Mouse (Mus musculus): ENCODE measurements around the gene 1700028P14Rik. TPM values are rescaled to one million over a fixed set of nuclear protein-coding genes. Genes with fewer than 3 reads are reported as not detected.

1700028P14Rik gene
- polyA plus RNA-seq, 1 experiment: not detected

DNA sequence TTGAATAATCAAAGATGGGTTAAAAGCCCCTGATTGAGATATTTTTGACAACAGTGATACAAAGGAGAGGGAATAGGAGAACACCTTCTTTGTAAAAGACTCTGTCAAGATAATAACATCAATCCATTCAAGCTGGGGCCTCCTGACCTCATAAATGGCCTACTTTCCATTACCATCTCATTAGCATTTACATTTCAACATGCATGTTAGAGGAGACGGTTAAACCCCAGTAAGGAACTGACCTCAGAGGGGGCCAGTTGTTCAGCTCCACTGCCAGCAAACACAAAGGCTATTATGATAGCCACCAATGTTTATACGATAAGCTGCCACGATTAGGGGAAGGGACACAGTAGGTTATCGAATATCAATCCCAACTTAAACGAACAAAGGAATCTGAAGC lies 15.8 kb downstream of the 1700028P14Rik start:
- Histone ChIP-seq H3K4me3 (replicated peaks) (no peak overlapping the region), H3K36me3 (ENCODE audit: control insufficient read depth) (no peaks in the 10 kb centered on the region), H3K9me3 (ENCODE audit: control insufficient read depth, low read length) (no peaks in the 10 kb centered on the region), H3K4me1 (ENCODE audit: control insufficient read depth) (no peaks in the 10 kb centered on the region), H3K27me3 (ENCODE audit: control insufficient read depth) (no peaks in the 10 kb centered on the region)
- TF ChIP-seq GATA1 (IDR thresholded peaks at IDR 0.05; ENCODE audit: low read length): no peak
- no peak for TF ChIP-seq TAL1 (IDR thresholded peaks at IDR 0.05; ENCODE audit: low read length)

- no peak overlapping the region for H3K4me3 ChIP-seq (replicated peaks)
- TF ChIP-seq TAL1 (IDR thresholded peaks at IDR 0.05; ENCODE audit: low read length): no peak
- no peak for TF ChIP-seq GATA1 (IDR thresholded peaks at IDR 0.05; ENCODE audit: low read length)
- H3K27me3 ChIP-seq (ENCODE audit: control insufficient read depth): no peaks in the 10 kb centered on the region
- H3K4me1 ChIP-seq (ENCODE audit: control insufficient read depth): no peaks in the 10 kb centered on the region
- no peaks in the 10 kb centered on the region for H3K36me3 ChIP-seq (ENCODE audit: control insufficient read depth)
- no peaks in the 10 kb centered on the region for H3K9me3 ChIP-seq (ENCODE audit: control insufficient read depth, low read length)
These were observed 20.8 kb downstream of the 1700028P14Rik start for GRCm38 (mm10) chr19:23631611-23632492.

GRCm38 (mm10) chr19:23614268-23614667 lies 38.3 kb downstream of the 1700028P14Rik start:
- Histone ChIP-seq H3K27me3 (ENCODE audit: control insufficient read depth) (no peaks in the 10 kb centered on the region), H3K9me3 (ENCODE audit: control insufficient read depth, low read length) (no peaks in the 10 kb centered on the region), H3K4me1 (ENCODE audit: control insufficient read depth) (no peaks in the 10 kb centered on the region), H3K36me3 (ENCODE audit: control insufficient read depth) (no peaks in the 10 kb centered on the region), H3K4me3 (replicated peaks) (no peak overlapping the region)
- no peak for TF ChIP-seq GATA1 (IDR thresholded peaks at IDR 0.05; ENCODE audit: low read length)
- TF ChIP-seq TAL1 (IDR thresholded peaks at IDR 0.05; ENCODE audit: low read length): no peak

DNA sequence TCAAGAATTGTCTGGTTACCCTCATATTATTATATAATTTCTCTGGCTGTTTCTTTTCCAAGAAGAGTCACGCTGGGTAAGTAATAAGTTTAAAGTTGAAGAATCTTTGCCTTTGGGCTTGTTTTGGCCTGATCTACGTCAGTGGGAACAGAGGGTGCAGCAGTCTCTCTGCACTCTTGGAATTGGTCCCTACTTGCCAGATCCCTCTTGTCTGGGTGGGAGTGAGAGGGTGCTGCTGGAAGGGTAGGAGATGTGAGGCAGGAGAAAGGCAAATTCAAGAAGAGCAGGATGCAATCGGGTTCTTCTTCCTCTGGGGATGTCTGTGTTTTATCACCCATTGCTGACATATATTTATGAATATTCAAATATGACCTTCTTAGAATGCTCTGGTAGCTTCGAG lies 42.9 kb downstream of the 1700028P14Rik start:
- H3K27me3 ChIP-seq (ENCODE audit: control insufficient read depth): no peaks in the 10 kb centered on the region
- no peaks in the 10 kb centered on the region for H3K4me1 ChIP-seq (ENCODE audit: control insufficient read depth)
- TF ChIP-seq TAL1 (IDR thresholded peaks at IDR 0.05; ENCODE audit: low read length): no peak
- no peak for TF ChIP-seq GATA1 (IDR thresholded peaks at IDR 0.05; ENCODE audit: low read length)
- H3K4me3 ChIP-seq (replicated peaks): no peak overlapping the region
- H3K36me3 ChIP-seq (ENCODE audit: control insufficient read depth): no peaks in the 10 kb centered on the region
- H3K9me3 ChIP-seq (ENCODE audit: control insufficient read depth, low read length): no peaks in the 10 kb centered on the region

DNA sequence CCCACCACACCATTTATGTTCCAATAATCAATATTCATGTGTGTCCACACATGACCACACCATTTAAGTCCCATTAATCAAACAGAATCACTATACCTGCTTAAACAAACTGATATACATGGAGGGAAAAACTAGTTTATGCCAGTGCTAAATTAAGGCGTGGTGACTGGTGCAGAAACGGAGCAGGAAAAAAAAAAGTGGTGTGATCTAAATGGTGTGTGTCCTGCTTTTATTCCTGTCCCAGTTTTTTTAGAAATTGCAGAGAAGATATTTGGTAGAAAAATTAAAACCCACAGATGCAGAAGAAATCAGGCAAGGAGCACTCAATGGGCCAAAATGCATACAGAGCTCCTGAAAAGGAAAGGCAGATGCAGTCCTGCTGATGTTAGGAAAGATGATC lies 44.7 kb downstream of the 1700028P14Rik start:
- Histone ChIP-seq H3K36me3 (ENCODE audit: control insufficient read depth) (no peaks in the 10 kb centered on the region), H3K27me3 (ENCODE audit: control insufficient read depth) (no peaks in the 10 kb centered on the region), H3K9me3 (ENCODE audit: control insufficient read depth, low read length) (no peaks in the 10 kb centered on the region), H3K4me1 (ENCODE audit: control insufficient read depth) (no peaks in the 10 kb centered on the region), H3K4me3 (replicated peaks) (no peak overlapping the region)
- no peak for TF ChIP-seq TAL1 (IDR thresholded peaks at IDR 0.05; ENCODE audit: low read length)

DNA sequence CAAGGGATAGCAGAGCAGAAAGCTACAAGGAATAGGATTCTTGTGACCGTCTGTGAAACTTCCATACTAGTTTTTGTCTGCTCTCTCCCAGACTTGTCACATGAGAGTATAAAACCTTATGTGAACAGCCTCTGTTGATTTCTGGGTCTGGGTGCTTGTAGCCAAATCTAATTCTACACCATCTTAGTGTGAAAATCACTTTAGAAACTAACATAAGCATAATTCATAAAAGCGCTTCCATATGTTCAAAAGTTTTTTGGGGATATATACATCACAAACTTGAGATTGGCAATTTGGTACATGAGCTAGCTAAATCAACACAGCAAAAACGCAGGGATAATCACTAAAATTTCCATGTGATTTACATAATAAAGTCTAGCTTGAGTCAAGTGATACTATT lies 57.7 kb downstream of the 1700028P14Rik start:
- H3K9me3 ChIP-seq (ENCODE audit: control insufficient read depth, low read length): no peaks in the 10 kb centered on the region
- TF ChIP-seq TAL1 (IDR thresholded peaks at IDR 0.05; ENCODE audit: low read length): no peak
- TF ChIP-seq GATA1 (IDR thresholded peaks at IDR 0.05; ENCODE audit: low read length): no peak
- no peaks in the 10 kb centered on the region for H3K36me3 ChIP-seq (ENCODE audit: control insufficient read depth)
- H3K27me3 ChIP-seq (ENCODE audit: control insufficient read depth): no peaks in the 10 kb centered on the region
- H3K4me1 ChIP-seq (ENCODE audit: control insufficient read depth): no peaks in the 10 kb centered on the region
- no peak overlapping the region for H3K4me3 ChIP-seq (replicated peaks)

GRCm38 (mm10) chr19:23578606-23579355 lies 73.8 kb downstream of the 1700028P14Rik start:
- Histone ChIP-seq H3K4me1 (ENCODE audit: control insufficient read depth) (no peaks in the 10 kb centered on the region), H3K4me3 (replicated peaks) (no peak overlapping the region), H3K27me3 (ENCODE audit: control insufficient read depth) (no peaks in the 10 kb centered on the region), H3K9me3 (ENCODE audit: control insufficient read depth, low read length) (no peaks in the 10 kb centered on the region), H3K36me3 (ENCODE audit: control insufficient read depth) (no peaks in the 10 kb centered on the region)
- no peak for TF ChIP-seq GATA1 (IDR thresholded peaks at IDR 0.05; ENCODE audit: low read length)
- no peak for TF ChIP-seq TAL1 (IDR thresholded peaks at IDR 0.05; ENCODE audit: low read length)

DNA sequence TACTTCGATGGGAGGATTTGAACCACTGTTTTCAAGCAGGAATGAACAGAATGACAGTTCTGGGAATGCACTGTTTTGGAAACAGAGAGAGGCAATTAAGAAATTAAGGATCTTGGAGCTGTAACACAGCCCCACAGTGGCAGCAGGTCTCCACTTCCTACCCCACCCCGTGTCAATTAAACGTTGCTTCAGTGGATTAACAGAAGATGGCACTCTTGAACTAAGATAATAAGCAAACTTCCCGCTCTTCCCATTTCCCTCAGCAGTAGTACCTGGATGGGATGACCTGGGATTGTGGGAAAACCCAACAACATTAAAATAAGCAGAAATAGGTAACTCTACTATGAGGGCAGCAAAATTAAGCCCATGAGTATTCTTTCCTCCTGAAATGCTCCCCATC lies 75.9 kb downstream of the 1700028P14Rik start:
- Histone ChIP-seq H3K9me3 (ENCODE audit: control insufficient read depth, low read length) (no peaks in the 10 kb centered on the region), H3K4me1 (ENCODE audit: control insufficient read depth) (no peaks in the 10 kb centered on the region), H3K27me3 (ENCODE audit: control insufficient read depth) (no peaks in the 10 kb centered on the region), H3K36me3 (ENCODE audit: control insufficient read depth) (no peaks in the 10 kb centered on the region), H3K4me3 (replicated peaks) (no peak overlapping the region)
- TF ChIP-seq TAL1 (IDR thresholded peaks at IDR 0.05; ENCODE audit: low read length) (no peak), GATA1 (IDR thresholded peaks at IDR 0.05; ENCODE audit: low read length) (no peak)

- H3K36me3 ChIP-seq (ENCODE audit: control insufficient read depth): no peaks in the 10 kb centered on the region
- H3K27me3 ChIP-seq (ENCODE audit: control insufficient read depth): no peaks in the 10 kb centered on the region
- no peaks in the 10 kb centered on the region for H3K9me3 ChIP-seq (ENCODE audit: control insufficient read depth, low read length)
- no peak overlapping the region for H3K4me3 ChIP-seq (replicated peaks)
- H3K4me1 ChIP-seq (ENCODE audit: control insufficient read depth): no peaks in the 10 kb centered on the region
- TF ChIP-seq TAL1 (IDR thresholded peaks at IDR 0.05; ENCODE audit: low read length): no peak
- no peak for TF ChIP-seq GATA1 (IDR thresholded peaks at IDR 0.05; ENCODE audit: low read length)
These were observed 88.9 kb downstream of the 1700028P14Rik start for GRCm38 (mm10) chr19:23563693-23564092.

All from erythroblast, embryonic 14.5 days (primary cell).